Mouse (Mus musculus) heart, adult 18-20 months (tissue): ENCODE measurements at regions not wholly inside any gene's neighbourhood (a gene's known extent, or its start where the extent isn't known, plus 50 kb on each side); places are given as distances from the start of the nearest gene placed in this dataset.
"Not testable (repeated sequence)": the region's sequence is repeated elsewhere in the genome, so short reads cannot be mapped to it uniquely, and the experiment has no call there.

ENCODE experiments used
- DNase-seq, 2 experiments: peaks; one replicate each; pipeline ENCODE4 v3.0.0; 2021 to 2022; ENCODE audit warnings: mixed read lengths in 1 of 2

DNA sequence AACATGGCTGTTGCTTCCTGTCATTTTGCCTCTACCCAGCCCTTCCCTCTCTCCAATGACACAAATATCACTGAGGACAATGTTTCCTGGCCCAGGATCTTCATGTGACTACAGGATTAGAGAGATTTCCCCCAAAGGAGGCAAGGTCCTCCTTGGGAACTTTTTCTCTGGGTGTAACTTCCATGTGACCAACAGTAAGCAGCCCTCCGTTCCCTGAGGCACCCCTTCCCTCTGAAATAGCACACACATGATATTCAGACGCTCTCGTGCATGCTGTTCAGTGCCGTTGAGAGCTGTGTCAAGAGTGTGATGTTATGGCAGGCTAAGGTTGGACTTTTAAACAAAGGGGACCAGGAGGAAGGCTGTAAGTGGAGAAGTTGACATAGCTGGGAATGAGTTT lies 169.2 kb upstream of the Otx2 start:
- no peak for DNase-seq

DNA sequence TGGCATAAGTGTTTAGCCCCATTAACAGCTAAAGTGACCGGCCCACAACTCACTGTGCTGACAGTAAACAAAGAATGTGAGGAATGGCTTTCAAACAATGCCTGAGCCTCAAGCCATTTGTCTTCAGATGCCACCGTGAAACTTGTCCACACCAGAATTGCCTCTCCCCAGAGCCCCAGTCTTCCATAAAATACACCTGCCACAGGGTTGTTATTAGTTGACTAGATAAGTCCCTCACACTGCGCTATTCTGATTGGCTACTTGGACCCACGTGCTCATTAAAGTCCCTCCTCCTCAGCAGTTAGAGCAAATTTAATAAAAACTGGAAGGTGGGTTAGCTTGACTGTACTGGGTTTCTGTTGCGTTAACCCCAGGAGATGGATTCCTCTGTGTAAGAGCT lies 167.7 kb upstream of the Otx2 start:
- no peak for DNase-seq

DNA sequence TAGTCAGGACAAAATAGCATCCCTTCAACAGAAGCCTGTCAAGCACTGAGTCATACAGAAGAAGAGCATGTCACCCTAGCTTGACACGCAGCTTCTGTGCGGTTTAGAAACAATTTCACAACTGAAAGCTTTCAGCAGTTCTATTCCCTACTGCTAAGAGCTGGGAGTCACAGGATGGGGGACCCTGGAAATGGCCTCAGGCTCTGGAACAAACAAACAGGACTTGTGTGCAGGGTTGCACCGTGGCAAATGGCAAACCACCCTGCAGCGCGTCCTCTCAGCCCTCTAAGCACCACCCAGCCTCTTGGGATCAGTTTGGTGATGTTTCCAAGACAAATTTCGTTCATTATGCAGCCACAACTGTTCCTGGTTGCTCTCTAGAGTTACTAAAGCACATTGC lies 163.6 kb upstream of the Otx2 start:
- no peak for DNase-seq

DNA sequence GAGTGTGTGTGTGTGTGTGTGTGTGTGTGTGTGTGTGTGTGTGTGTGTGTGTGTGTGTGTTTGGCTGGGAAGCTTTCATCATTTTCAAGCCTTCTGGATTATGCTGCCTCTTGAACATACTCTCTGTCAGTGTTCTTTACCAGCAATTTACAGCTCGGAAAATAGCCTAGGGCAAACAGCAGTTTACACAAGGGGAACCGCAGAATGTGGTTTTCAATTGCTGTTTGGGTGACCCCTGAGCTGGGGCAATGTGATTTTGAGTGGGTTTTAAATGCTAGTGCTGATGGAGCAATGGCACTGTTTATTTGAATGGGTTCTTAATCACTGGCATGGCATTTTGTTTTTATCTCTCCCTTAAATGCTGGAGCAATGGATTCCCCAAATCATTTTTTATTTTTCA lies 162.5 kb upstream of the Otx2 start:
- DNase-seq, result no peak

DNA sequence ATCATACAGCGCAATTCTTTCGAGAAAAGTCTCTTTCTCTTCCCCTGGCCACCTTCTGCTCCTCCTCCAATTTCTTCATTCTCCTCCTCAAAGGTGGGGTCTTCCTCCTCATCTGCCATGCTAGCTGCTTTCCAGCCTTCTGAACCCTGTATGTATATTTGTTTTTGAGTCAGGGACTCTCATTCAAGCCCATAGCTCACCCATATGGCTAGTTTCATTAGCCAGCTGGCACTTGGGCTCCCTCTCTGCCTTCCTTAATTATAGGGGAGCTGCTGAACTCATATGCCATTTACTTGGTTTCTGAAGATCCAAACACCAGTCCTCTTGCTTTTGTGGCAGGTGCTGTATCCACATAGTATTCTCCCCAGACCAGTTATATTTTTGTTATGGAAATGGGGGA lies 160.8 kb upstream of the Otx2 start:
- no peak for DNase-seq

DNA sequence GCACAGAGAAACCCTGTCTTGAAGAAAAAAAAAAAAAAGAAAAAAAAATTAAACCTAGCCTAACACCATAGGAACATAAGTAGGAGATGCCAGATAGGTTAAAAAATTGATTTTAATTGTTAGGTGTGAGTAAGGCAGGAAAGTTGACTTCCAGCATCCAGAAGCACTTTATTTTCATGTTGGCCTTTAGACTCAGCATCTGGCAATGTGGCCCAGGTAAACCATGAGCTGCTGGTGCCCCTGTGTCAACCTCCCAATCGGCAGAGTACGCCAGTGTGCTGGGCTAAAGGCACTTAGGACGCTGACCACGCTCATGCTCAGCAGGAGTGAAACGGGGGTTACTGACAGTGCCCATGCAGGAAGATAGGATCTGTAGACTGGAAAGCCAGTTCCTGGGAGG lies 152.8 kb upstream of the Otx2 start:
- DNase-seq, result no peak

DNA sequence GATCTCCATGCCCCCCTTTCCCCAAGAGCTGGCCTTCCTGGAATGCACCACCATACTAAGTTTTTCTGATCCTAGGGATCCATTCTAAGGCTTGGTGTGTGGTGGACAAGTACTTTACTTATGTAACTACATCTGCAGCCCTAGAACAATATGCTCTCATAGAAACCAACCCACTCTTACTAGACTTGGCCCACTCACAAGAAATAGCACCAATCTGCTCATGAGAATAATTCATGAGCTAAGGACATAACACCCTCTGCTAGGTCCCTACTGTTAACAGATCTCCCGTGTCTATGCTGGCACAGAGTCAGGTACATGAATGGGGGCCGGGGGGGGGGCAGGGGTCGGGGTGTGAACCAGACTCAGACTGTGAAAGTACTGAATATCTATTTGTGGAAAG lies 150.8 kb upstream of the Otx2 start:
- no peak for DNase-seq

DNA sequence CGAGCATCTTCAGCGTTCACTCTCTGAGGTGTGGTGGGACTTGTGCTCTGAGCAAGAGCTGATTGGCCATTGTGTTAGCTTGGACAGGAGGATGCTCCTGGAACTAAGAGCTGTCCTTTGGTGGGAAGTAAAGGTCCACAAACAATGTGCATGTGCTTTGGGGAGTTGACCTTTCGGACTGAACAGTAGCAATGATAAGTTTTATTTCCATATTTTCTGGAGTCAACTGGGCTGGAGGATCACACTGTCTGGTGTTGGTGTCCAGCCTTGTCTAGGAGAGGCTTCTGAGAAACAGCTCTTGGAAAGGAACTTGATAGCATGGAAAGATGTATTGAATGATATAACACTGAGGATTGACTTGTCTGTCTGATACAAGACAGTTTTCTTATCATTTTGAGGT lies 142.3 kb upstream of the Otx2 start:
- DNase-seq, result no peak

DNA sequence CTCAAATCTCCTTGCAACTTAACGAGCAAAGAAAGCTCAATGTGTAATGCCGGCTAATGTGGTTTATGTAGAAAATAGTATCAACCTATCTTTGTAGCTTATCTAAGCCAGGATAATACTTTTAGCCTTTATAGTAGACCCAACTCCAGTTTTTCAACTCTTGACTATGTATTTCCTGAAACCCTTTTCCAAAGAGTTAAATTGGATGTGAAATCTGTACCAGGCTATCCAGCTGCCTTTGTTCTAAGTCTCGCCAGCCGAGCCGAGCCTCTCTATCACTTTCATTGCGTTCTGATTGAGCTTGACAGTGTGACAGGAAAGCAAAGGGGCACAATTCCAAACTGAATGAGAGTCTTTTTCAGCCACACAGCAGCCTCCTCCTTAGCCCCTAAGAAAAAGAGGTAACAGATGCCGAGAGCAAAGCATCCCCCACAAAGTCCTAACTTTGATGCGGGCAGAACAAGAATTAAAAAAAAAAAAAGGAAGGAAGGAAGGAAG lies 141.7 kb upstream of the Otx2 start:
- DNase-seq, result no peak

DNA sequence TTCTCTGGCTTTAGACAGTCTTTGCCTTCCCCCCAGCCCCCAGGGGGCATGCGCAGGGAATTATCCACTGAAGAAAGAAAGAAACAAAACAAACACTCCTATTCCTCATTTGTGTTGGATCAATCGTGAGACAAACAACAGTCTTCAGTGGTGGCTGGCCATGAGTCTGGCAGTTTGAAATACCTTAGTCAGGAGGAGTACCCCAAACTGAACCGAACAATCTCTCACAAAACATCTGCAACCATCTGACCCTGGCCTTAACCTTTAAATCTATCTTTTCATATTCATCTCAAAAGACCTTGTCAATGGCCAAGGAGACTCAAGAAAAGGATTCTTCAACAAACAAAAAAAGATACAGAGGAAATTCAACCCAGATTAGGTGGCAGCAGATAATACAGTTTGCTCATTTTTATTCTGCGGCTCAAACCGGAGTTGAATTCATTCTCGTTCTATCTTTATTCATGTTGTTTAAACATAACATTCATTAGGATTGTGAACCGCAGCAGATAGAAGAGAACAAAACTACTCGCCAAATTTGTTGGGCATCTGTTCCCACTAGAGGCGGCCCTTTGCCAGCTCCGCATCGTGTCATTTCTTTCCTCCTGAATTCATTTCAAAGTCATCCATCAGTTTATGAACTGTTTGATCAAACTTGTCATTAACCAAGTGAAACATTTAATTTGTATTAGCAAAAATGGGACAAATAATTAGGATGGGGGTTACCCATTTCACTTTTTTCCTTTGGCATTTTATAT lies 139.3 kb upstream of the Otx2 start:
- no peak for DNase-seq

DNA sequence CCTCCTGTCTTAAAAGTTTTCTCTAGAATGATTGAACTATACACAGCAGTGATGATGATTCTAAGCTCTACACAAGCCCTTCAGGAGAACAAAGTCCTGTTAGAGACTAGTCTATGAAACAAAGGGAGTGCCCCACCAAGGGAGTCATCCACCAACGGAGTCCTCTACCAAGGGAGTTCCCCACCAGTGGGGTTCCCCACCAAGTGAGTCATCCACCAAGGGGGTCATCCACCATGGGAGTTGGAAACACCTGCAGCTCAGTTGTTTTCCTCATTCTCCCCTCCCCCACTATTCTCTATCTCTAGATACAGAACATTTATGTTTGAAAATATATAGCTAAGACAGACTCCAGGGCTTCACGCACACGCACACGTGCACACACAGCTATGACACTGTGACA lies 130.5 kb upstream of the Otx2 start:
- no peak for DNase-seq

DNA sequence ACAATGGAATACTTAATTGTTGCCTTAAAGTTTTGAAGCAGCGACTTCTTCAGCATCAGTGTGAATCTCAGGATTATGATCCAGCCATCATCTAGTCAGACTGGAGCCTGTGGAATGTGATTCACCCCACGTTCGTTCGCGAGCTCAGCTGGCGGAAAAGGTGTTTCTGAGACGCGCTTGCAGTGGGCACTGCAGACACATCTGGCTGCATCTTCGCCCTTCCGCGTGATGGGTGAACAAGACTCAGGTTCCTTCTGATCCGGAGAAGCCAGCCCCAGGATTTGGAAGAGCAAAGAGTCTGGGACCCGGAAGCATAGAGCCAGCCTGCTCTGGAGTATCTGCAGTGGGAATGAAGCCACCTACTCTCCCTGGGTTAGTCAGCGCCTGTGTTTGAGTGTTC lies 127.7 kb upstream of the Otx2 start:
- no peak for DNase-seq

DNA sequence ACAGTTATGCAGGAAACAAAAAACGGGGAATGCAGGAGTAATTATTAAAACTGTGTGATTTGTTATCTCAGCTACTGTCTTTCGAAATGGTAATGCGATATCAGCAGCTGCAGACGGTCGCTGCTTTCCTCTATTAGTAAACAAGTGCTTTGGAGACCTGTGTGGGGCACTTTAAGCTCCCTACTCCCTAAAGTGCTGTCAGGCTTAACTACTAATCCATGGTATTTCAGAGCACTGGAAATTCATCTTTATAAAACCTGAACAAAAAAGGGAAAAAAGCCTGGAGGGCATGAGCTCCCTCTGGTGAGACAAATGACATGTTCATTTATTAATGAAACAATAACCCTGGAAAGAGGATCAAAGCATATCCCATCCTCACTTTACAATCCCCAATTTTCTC lies 127.2 kb upstream of the Otx2 start:
- no peak for DNase-seq

DNA sequence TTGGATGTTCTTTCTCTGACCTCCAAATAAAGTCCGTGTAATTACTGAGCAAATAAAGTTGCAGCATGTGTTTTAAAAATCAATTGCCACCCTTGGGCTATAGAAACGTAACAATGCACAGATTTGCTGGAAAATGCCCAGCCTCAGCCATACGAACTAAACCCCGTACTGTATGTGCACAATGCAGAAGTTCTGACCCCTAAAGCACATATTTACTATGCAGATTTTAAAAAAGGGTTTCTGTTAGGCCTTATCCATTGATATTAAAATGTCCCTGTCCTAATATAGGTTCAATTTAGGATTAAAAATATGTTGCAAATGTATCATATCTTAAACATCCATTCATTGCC lies 126.5 kb upstream of the Otx2 start:
- no peak for DNase-seq

DNA sequence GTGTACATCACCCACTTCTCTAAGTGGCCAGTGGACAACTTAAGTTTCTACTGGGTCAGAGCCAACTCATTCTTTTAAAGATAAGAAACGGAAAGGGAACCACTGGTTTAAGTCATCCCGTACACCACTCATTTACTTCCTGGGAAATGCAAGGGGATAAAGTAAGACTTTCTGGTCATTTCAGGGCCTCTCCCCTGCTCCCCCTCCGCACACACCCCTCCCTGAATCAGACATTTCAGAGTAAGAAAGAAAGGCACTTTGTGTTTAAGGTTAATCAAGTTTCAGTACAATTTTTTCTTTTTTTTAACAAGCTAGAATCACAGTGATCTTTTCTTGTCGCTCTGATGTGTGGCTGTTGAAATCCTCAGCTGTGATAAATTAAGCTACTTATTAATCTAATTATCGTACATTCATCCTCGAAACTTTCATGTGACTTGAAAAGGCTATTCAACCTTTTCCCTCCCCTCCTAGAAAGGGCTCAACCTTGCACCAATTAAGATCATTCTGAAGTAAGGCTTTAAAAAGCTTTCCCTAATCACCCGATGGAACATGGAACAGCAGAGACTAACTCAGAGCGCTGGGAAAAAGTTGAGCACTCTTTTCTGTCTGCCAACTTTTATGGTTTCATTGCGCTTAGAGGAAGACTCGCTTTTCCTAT lies 126.0 kb upstream of the Otx2 start:
- no peak for DNase-seq

DNA sequence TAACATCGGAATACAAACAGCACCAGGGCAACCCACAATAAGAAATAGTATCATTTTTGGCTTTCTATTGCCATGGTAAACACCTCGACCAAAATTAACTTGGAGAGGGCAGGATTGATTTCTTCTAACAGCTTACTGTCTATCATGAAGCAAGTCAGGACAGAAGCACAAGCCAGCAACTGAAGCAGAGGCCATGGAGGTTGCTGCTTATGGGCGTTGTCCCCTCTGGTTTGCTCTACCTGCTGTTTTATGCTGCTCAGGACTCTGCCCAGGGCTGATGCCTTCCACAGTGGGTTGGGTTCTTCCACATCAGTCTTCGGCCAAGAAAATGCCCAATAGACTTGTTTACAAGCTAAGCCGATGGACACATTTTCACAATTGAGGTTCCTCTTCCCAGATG lies 117.9 kb upstream of the Otx2 start:
- no peak for DNase-seq

DNA sequence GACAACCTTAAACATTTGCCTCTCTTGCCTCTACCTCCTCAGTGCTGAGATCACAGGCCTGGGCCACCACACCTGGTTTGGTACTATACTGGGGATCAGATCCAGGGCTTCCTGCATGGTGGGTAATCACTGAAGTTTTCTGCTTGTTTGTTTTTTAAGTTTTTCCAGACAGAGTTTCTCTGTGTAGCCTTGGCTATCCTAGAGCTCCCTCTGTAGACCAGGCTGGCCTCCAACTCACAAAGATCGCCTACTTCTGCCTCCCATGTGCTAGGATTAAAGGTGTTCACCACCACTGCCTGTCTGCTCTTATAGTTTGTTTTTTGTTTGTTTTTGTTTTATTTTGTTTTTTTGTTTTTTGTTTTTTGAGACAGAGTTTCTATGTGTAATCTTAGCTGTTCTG lies 105.7 kb upstream of the Otx2 start:
- no peak for DNase-seq

DNA sequence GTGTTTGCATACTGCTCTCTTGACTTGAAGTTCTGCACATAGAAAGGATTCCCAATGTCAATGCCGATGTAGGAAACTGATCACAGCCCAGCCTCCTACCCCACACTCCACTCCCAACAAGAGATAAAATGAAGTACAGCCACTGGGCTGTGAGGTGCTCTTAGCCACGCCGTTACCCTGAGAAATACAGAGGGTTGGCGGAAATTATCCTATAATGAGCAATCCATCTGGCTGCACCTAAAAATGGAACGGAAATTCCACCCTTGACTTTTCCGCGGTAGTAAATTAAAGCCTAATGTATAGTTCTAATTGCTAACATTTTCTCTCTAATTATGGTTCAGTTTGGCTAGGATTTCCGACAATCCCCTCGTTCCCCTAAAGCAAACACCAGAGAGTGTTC lies 97.2 kb upstream of the Otx2 start:
- DNase-seq, result no peak

DNA sequence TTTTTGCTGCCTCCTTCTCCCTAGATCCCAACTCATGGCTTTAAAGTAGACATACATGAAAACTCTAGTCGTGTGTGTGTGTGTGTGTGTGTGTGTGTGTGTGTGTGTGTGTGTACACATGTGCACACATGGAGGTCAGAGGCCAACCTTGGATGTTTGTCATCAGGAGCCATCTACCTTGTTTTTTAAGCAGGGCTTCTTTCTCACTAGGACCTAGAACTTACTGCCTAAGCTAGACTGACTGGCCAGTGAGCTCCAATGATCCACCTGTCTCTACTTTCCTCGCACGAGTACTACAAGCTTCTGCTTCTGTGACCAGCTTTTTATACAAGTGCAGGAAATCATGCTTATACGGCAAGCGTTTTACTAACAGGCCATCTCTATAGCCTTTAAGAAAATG lies 89.1 kb upstream of the Otx2 start:
- no peak for DNase-seq

DNA sequence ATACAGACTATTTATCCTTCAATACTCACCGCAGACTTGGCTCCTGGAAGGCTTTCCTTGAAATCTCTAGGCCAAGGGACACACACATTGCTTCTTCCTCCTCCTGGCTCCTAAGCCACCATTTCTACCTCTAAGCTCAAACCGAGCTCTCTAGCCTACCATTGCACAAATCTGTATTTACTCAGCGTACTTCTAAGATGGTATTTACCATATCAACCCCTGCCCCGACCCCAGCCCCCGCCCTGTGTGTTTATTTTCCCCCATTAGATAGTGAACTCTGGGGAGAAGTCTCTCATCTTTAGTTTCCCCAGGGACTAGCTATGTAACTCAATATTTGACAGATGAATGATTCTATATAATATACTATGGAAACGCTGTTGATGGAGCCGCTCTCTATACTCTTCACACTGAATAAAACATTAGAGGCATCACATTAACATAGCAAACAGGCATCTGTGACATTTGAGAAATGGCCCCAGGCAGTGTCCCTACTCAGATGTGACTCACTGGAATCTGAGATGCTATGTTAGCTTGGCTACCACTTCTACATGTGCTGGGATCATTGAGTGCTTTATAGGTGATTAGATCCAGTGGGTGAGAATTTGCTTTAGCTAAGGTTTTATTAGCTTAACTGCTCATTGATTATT lies 87.5 kb upstream of the Otx2 start:
- DNase-seq, result no peak

DNA sequence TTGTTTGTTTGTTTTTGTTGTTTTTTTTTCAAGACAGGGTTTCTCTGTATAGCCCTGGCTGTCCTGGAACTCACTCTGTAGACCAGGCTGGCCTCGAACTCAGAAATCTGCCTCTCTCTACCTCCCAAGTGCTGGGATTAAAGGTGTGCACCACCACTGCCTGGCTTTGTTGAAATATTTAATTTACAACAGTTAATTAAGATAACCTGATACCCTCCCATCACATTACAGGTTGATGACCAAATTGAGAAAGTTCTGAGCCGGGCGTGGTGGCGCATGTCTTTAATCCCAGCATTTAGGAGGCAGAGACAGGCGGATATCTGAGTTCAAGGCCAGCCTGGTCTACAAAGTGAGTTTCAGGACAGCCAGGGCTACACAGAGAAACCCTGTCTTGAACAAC lies 81.5 kb upstream of the Otx2 start:
- not testable (repeated sequence) for DNase-seq

DNA sequence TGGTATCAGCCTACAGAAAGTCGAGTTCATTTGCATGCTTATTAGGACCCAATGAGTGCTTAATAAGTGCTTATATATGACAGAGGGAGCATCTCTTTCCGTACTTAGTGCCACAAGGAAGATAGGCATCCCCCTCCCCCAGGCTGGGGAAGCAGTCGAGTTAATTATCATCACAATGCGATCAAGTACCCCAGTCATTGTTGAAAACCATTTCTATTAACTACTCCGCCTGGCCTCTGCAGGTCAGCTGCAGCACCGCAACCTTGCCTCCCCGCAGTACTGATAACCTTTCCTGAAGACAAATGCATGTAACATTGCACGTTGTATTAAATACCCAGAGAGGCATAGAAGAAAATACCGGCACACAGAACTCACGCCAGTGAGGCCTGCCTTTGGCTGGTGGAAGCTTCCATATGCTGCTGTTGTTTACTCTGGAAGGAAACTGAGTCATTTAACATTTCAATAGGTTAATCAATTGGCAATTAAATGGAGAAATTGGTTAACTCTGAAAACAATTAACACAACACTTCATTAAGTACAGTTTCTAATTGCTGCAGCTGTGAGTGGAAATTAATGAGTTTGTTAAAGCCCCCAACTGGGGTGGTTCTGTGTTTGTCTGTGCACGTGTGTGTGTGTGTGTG lies 80.6 kb upstream of the Otx2 start:
- DNase-seq, result no peak

DNA sequence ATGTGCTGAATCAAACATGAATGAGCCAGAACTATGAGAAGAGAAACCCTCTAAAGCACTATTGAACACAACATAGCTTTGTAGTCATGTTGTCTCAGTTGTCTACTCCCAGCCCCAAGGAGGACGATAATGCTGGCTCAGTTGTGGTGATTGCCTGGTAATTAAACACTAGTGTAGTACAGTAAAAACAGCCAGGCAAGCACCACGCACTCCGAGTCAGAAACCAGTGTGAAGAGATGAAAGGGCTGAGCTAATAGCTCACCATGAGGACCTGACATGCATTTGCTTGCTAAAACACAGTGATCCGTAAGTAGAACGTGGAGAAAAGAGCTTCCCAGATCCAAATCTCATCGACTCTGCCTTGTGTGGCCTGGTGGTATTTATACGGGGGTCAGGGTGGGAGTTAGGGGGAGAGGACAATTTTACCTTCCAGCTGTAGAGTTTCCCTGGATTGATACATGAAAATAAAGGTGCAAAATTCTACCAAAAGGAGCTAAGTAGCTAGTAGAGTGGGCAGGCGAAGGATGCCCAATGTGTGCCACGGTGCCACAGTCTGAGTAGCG lies 80.0 kb upstream of the Otx2 start:
- DNase-seq, result no peak
